Comparison of ENCODE assay signal across 8 mouse cellular contexts in the genomic region with DNA sequence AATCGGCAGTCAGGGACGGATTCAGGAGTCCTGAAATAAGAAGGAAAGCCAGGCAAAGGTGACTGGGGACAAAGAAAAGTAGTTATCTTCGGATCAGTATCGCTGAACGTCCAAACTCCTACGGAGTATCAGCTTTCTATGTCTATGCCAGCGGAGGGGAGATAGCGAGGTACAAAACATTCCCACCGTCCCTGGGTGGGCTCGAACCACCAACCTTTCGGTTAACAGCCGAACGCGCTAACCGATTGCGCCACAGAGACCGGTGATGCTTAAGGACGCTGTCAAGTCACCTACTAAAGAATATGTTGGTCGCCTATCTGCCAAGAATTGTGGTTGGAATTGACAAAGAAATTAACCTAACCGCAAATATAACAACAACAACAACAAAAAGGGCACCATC. TPM values are rescaled to one million over a fixed set of nuclear protein-coding genes. Genes with fewer than 3 reads are reported as not detected.
DNase-seq lines count a peak whose midpoint lies in the region; ATAC-seq and TF ChIP-seq lines count a peak whose summit lies in the region.

No protein-coding gene starts in this region.

- no peak overlapping the region for H3K27ac ChIP-seq in embryonic facial prominence, embryonic 14.5 days (replicated peaks; ENCODE audit: low read depth, low read length)
- H3K27ac ChIP-seq in limb, embryonic 14.5 days (replicated peaks; ENCODE audit: low read depth, low read length), result no peak overlapping the region
- H3K27ac ChIP-seq in midbrain, embryonic 16.5 days (ENCODE audit: low read length), result 0 out of 2 replicates have a peak overlapping the region, but pooled peaks have one; percentile 10
- no peak overlapping the region for H3K27ac ChIP-seq in spleen, adult 2 months (ENCODE audit: insufficient read depth, low read length)

- H3K27me3 ChIP-seq in embryonic facial prominence, embryonic 14.5 days (replicated peaks; ENCODE audit: control insufficient read depth, insufficient read depth, low read length), result peaks cover 56% of the 10 kb centered on the region
- H3K27me3 ChIP-seq in limb, embryonic 14.5 days (ENCODE audit: control insufficient read depth, insufficient read depth, low read length), result peaks cover 35% of the 10 kb centered on the region
- H3K27me3 ChIP-seq in midbrain, embryonic 16.5 days (ENCODE audit: control insufficient read depth, insufficient read depth, low read depth, low read length), result peaks cover 5% of the 10 kb centered on the region; the same call in 1 of the 2 replicates
- H3K27me3 ChIP-seq in spleen, adult 2 months (ENCODE audit: control insufficient read depth, insufficient read depth, low read length), result no peaks in the 10 kb centered on the region

- no peaks in the 10 kb centered on the region for H3K9me3 ChIP-seq in embryonic facial prominence, embryonic 14.5 days (ENCODE audit: control insufficient read depth, low read length)
- H3K9me3 ChIP-seq in limb, embryonic 14.5 days (ENCODE audit: control insufficient read depth, low read length), result no peaks in the 10 kb centered on the region
- no peaks in the 10 kb centered on the region for H3K9me3 ChIP-seq in midbrain, embryonic 16.5 days (replicated peaks; ENCODE audit: control insufficient read depth, low read length, poor library complexity, severe bottlenecking)

- H3K4me3 ChIP-seq in embryonic facial prominence, embryonic 14.5 days (ENCODE audit: low read depth, low read length), result peak overlapping the region; percentile 66
- peak overlapping the region; percentile 49 for H3K4me3 ChIP-seq in limb, embryonic 14.5 days (replicated peaks; ENCODE audit: low read length)
- peak overlapping the region; percentile 67 for H3K4me3 ChIP-seq in midbrain, embryonic 16.5 days (ENCODE audit: low read depth, low read length)
- peak overlapping the region; percentile 64 for H3K4me3 ChIP-seq in spleen, adult 2 months (ENCODE audit: extremely low read depth, insufficient read depth, insufficient read length)

- H3K4me2 ChIP-seq in embryonic facial prominence, embryonic 14.5 days (ENCODE audit: low read depth, low read length), result peak overlapping the region; percentile 79
- peak overlapping the region; percentile 82 for H3K4me2 ChIP-seq in limb, embryonic 14.5 days (replicated peaks; ENCODE audit: low read depth, low read length, severe bottlenecking)
- H3K4me2 ChIP-seq in midbrain, embryonic 16.5 days (ENCODE audit: low read length), result peak overlapping the region; percentile 74

- no peak for TF ChIP-seq CTCF in spleen, adult 2 months (IDR thresholded peaks at IDR 0.05; ENCODE audit: extremely low read depth, insufficient read depth, insufficient read length, insufficient replicate concordance)

- no peak for TF ChIP-seq POLR2A in limb, embryonic 14.5 days (IDR thresholded peaks at IDR 0.05; ENCODE audit: borderline replicate concordance, extremely low read depth, insufficient read depth, insufficient read length)
- TF ChIP-seq POLR2A in spleen, adult 2 months (IDR thresholded peaks at IDR 0.05; ENCODE audit: low read depth, low read length), result no peak

- peaks cover 13% of the 10 kb centered on the region for H3K4me1 ChIP-seq in embryonic facial prominence, embryonic 14.5 days (ENCODE audit: control insufficient read depth, insufficient read depth, low read length)
- H3K4me1 ChIP-seq in limb, embryonic 14.5 days (ENCODE audit: control insufficient read depth, insufficient read depth, low read length), result no peaks in the 10 kb centered on the region
- H3K4me1 ChIP-seq in midbrain, embryonic 16.5 days (ENCODE audit: control insufficient read depth, insufficient read depth, low read length), result peaks cover 11% of the 10 kb centered on the region
- H3K4me1 ChIP-seq in spleen, adult 2 months (ENCODE audit: control insufficient read depth, insufficient read depth, insufficient read length), result peaks cover 3% of the 10 kb centered on the region; the same call in 1 of the 2 replicates

- DNase-seq in 3134 (ENCODE audit: extremely low read depth, insufficient read length, low spot score), result peak; percentile 71
- peak; percentile 56 to 64 for DNase-seq in adrenal gland, postnatal 4 days (ENCODE audit: low spot score in 2 of 2)
- DNase-seq in embryonic facial prominence, embryonic 14.5 days (ENCODE audit: low spot score), result peak; percentile 91
- peak; percentile 94 for DNase-seq in heart, adult 8-10 months (ENCODE audit: low spot score)
- DNase-seq in kidney, adult 8-10 months, result peak; percentile 78 to 91
- DNase-seq in limb, embryonic 14.5 days (ENCODE audit: low spot score), result peak; percentile 89
- DNase-seq in spleen, adult 2 months (ENCODE audit: low read depth in 1 of 2, low spot score in 2 of 2), result peak; percentile 63 to 78

- ATAC-seq in embryonic facial prominence, embryonic 14.5 days (ENCODE audit: low read depth), result peak; percentile 73
- ATAC-seq in limb, embryonic 14.5 days (ENCODE audit: low FRiP score, low read depth), result peak; percentile 72
- ATAC-seq in midbrain, embryonic 16.5 days, result peak; percentile 79

- WGBS in embryonic facial prominence, embryonic 14.5 days, result 0% methylated on average over 20 of the region's 20 CpGs
- WGBS in limb, embryonic 14.5 days, result under 1% methylated on average over 20 of the region's 20 CpGs
- WGBS in midbrain, embryonic 16.5 days, result under 1% methylated on average over 20 of the region's 20 CpGs
- WGBS in spleen, adult 2 months, result under 1% methylated on average over 20 of the region's 20 CpGs

- H3K36me3 ChIP-seq in embryonic facial prominence, embryonic 14.5 days (ENCODE audit: control insufficient read depth, insufficient read depth, low read length), result no peaks in the 10 kb centered on the region
- H3K36me3 ChIP-seq in limb, embryonic 14.5 days (ENCODE audit: control insufficient read depth, insufficient read depth, low read length), result no peaks in the 10 kb centered on the region
- H3K36me3 ChIP-seq in midbrain, embryonic 16.5 days (ENCODE audit: control insufficient read depth, insufficient read depth, low read length), result no peaks in the 10 kb centered on the region
- H3K36me3 ChIP-seq in spleen, adult 2 months (ENCODE audit: control insufficient read depth, insufficient read depth, low read length), result no peaks in the 10 kb centered on the region

- peak overlapping the region; percentile 57 for H3K9ac ChIP-seq in embryonic facial prominence, embryonic 14.5 days (ENCODE audit: low read depth, low read length)
- peak overlapping the region; percentile 38 for H3K9ac ChIP-seq in limb, embryonic 14.5 days (ENCODE audit: low read depth, low read length, severe bottlenecking)
- H3K9ac ChIP-seq in midbrain, embryonic 16.5 days (ENCODE audit: low read depth, low read length), result peak overlapping the region; percentile 54

RNA-seq across cellular contexts. Expression of a gene that starts 15.0 kb away (rescaled TPM):
- total RNA-seq in adrenal gland, postnatal 4 days (2021), result 1 to 10 TPM; 1.8 to 2.1 TPM
- 0.81 and 0.92 TPM in 2 replicates for polyA plus RNA-seq in embryonic facial prominence, embryonic 14.5 days (2014; fragmentation: Nextera tagmentation; extraction: Ambion mirVana)
- total RNA-seq in heart, adult 8-10 months (2022), result 1 to 10 TPM in 1 of 4 experiments, under 1 TPM in 2, not detected in 1; 0.22 to 1.4 (median 0.50) TPM
- polyA plus RNA-seq in limb, embryonic 14.5 days (2012; rRNA removed), result 0.75 and 1.2 TPM in 2 replicates
- polyA plus RNA-seq in limb, embryonic 14.5 days (2014; fragmentation: Nextera tagmentation; extraction: Ambion mirVana), result 0.59 and 0.79 TPM in 2 replicates
- polyA plus RNA-seq in midbrain, embryonic 16.5 days (2015; fragmentation: Nextera tagmentation; extraction: Ambion mirVana), result 0.14 and 0.16 TPM in 2 replicates
- polyA plus RNA-seq in spleen, adult 2 months (2012; rRNA removed), result 7.6 and 11.4 TPM in 2 replicates

RNA-seq across cellular contexts. Expression of a gene that starts 31.0 kb away (rescaled TPM):
- 10 to 100 TPM; 13.8 to 15.7 TPM for total RNA-seq in adrenal gland, postnatal 4 days (2021)
- polyA plus RNA-seq in embryonic facial prominence, embryonic 14.5 days (2014; fragmentation: Nextera tagmentation; extraction: Ambion mirVana), result 20.5 and 25.0 TPM in 2 replicates
- total RNA-seq in heart, adult 8-10 months (2022), result 10 to 100 TPM in 2 of 4 experiments, 1 to 10 TPM in 2; 7.8 to 13.7 (median 9.7) TPM
- polyA plus RNA-seq in limb, embryonic 14.5 days (2012; rRNA removed), result 12.8 and 13.7 TPM in 2 replicates
- 17.6 and 19.7 TPM in 2 replicates for polyA plus RNA-seq in limb, embryonic 14.5 days (2014; fragmentation: Nextera tagmentation; extraction: Ambion mirVana)
- polyA plus RNA-seq in midbrain, embryonic 16.5 days (2015; fragmentation: Nextera tagmentation; extraction: Ambion mirVana), result 6.8 and 9.0 TPM in 2 replicates
- 20.6 and 24.5 TPM in 2 replicates for polyA plus RNA-seq in spleen, adult 2 months (2012; rRNA removed)

RNA-seq across cellular contexts. Expression of a gene that starts 57.4 kb away (rescaled TPM):
- total RNA-seq in adrenal gland, postnatal 4 days (2021), result 10 to 100 TPM in 1 of 2 experiments, 1 to 10 TPM in 1; 7.0 to 11.3 TPM
- polyA plus RNA-seq in embryonic facial prominence, embryonic 14.5 days (2014; fragmentation: Nextera tagmentation; extraction: Ambion mirVana), result 1.6 and 3.2 TPM in 2 replicates
- 10 to 100 TPM in 1 of 4 experiments, 1 to 10 TPM in 3; 3.9 to 10.6 (median 5.7) TPM for total RNA-seq in heart, adult 8-10 months (2022)
- polyA plus RNA-seq in limb, embryonic 14.5 days (2012; rRNA removed), result 2.1 and 2.6 TPM in 2 replicates
- 2.1 and 3.2 TPM in 2 replicates for polyA plus RNA-seq in limb, embryonic 14.5 days (2014; fragmentation: Nextera tagmentation; extraction: Ambion mirVana)
- 1.1 and 1.7 TPM in 2 replicates for polyA plus RNA-seq in midbrain, embryonic 16.5 days (2015; fragmentation: Nextera tagmentation; extraction: Ambion mirVana)
- polyA plus RNA-seq in spleen, adult 2 months (2012; rRNA removed), result 47.5 and 71.3 TPM in 2 replicates

Comparison
In these comparisons a context has a peak if more than half of its experiments do, and no peak if none do; other contexts are left out.
1. RNA of a gene that starts 57.4 kb away (polyA plus RNA-seq): 47.5 to 71.3 TPM in spleen, adult 2 months; 1.6 to 3.2 TPM in embryonic facial prominence, embryonic 14.5 days, 2.1 to 3.2 TPM in limb, embryonic 14.5 days and 1.1 to 1.7 TPM in midbrain, embryonic 16.5 days; every median in the first group is over 10 times any median in the second.
2. Peak in every context shown above with its lines, with median percentiles within 50 percentile points of each other: DNase-seq, ATAC-seq, H3K4me2 ChIP-seq, H3K4me3 ChIP-seq and H3K9ac ChIP-seq.